Mouse (Mus musculus): Measurements from ENCODE around the gene Hoxa7. TPM values are rescaled to one million over a fixed set of nuclear protein-coding genes. Genes with fewer than 3 reads are reported as not detected.

Gene Hoxa7
- total RNA-seq, 2 experiments from 2014 or later = not detected

DNA sequence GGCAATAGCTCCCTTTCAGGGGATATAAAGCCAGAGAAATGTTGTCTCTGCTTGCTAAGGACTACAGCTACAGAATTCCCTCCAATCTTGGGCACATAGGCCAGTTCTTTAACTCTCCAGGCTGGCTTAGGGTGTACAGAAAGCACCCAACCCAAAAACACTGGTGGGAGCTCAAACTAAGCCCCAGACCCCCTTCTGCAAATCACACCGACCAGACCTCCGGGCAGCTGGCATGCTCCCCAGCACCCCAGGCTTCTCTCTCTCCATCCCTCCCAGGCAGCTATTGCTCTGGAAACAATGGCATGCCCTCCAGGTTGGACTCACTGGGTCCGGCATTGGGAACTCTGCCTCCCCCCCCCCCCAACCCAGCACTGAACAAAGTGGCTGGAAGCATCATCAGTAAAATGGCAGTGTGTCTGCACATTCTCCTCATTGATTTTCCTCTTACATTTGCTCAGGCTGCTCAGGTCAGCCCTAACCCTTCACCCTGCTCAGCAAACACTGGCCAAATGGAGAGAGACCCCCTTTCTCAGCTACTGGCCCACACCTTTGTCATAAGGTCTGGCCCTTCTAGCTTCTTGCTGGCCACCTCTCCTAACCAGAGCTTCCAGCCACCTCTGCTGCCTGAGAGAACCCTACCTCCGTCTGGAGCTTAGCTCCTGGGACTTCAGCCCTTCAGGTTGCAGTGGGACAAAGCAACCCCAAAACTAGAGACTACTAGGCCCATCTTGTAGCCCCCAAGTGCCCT lies 42.6 kb downstream of the Hoxa7 start:
- DNase-seq (ENCODE audit: extremely low spot score in 1 of 2, low spot score in 1 of 2) = no peak

DNA sequence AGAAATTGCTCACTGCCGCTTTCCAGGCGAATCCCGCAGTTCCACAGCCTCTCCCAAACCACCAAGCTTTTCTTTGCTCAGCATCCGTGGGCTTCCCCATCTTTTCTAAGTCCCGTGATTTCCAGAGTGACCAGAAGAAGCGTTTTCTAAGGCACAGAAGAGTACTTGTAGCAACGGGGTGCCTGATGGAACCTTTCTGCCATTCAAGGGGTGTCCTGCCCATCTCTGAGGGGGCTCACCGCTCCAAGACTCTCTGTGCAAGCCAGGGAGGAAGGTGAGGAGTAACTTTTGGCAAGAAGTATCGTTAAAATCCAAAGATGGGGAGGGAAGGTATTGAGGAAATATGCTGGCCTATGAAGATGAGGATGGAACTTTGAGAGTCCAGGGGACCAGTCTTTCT lies 43.8 kb downstream of the Hoxa7 start:
- no peak for DNase-seq (ENCODE audit: extremely low spot score in 1 of 2, low spot score in 1 of 2)

DNA sequence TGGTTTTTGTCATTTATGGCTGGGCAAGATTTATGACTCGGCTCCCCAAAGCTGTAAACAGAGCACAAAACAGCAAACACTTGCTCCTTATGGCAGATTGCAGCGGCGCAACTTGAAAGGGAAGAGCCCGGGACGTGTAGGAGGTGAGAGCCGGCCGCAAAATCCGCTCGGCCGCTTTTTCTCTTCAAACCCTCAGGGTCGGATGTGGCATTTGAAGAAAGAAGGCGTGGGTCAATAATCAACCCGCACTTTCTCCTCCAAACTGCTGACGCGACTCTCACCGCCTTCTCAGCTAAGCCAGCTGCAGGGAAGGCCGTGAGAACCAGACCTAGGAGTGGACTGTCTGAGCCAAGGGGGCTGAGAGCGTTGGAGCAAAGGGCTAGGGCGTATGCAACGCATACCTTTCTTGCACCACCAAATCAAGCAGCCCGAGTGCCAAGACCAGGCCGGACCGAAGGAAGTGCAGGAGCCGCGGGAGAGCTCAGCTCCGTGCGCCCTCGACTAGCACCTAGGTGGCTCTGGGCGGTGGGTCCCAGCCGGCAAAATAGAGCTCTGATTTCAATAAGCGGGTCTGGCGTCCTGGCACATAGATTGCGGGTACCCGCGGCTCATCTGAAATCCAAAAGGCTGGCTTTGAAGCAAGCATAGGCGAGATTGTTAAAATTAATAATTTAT lies 44.5 kb downstream of the Hoxa7 start, which contains the start of gene 5730596B20Rik:
Gene 5730596B20Rik (plus strand): TSS at position 438 of the 675 bp plus-strand sequence.
- no peak for DNase-seq (ENCODE audit: extremely low spot score in 1 of 2, low spot score in 1 of 2)

DNA sequence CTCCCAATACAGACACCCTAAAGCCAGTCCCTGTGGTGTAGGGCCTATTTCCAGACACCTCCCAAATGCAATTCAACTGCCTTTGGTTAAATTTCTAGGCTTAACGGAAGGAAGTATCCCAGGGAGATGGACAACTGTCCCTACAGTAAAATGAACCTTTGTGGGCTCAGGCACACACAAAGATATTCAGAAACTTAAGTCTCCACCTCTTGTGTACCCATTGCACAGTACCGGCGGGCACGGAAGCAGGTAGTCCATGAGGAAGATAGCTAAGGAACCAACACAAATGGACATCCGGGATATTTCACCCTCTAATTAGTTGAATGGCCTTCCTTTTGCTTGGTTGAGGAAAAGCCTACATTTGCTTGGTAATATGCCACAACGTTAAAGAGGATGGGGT lies 45.3 kb downstream of the Hoxa7 start:
- DNase-seq (ENCODE audit: extremely low spot score in 1 of 2, low spot score in 1 of 2) = no peak

DNA sequence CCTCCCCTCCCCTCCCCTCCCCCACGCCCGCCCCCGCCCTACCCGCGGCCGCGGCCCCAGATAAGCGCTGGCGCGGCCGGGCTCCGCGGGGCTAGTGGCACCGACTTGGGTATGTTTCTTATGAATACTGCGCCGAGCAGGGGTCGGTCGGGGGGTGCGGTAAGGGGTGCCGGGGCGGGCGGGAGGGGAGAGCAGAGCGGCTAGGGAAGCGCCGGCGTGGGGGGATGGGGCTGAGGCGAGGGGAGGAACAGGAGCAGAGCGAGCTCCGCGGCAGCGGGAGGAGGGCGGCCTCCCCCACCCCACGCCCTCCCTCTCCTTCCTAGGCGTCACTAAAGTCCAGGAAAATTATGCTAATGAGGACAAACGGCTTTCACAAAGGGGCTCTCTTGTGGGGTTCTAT lies 45.8 kb downstream of the Hoxa7 start:
- no peak for DNase-seq (ENCODE audit: extremely low spot score in 1 of 2, low spot score in 1 of 2)

DNA sequence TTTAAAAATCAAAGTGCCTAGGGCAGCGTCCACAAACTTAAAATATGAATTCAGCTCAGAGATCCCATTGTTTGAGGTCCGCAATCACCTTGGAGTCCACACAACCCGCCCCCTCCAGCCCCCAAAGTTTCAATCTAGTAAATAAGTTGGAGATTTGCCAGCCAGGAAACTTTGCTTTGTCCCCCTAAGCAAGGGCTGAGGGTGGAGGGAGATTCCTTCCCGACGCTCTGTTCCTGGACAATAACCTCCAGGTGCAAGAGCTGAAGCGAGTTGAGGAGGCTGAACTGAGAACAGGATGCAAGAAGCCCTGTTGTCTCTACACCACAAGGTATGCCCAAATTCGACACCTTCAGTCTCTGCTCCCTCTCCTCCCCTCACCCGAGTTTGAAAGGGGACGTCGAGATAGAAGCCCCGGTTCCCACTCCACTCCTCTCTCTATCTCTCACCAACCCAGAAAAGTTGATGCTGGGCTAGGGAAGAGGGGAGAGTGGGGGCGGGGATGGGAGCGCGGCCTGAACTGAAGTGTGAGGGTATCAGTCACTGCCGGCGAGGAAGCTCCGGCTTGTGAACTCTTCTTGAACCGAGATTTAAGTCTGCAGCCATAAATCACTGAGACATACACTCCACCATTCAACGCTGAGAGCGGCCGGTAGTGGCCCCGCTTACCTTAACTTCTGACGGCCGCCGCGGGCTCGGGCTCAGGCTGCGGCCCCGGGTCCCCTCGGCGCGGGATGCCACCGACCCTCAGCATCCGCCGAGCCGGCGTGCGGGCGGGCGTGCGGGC lies 46.5 kb downstream of the Hoxa7 start:
- DNase-seq (ENCODE audit: extremely low spot score in 1 of 2, low spot score in 1 of 2) = no peak

DNA sequence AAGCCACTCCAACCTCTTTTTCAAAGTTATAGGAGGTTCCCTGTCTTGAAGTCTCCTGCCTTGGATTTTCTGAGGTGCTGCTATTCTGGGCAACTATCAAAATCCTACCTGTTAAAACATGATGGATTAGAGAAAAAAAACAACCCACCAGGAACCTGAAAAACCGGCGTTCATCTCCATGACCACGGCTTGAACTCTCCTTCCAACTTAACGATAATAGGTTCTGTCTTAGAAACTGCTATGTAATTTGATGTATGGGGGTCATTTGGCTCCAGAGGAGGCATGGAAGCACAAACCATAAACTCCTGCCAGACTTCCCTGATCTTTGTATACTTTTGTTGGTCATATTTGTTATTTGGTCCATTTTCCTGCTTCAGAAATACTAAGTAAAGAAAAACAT lies 48.0 kb downstream of the Hoxa7 start:
- DNase-seq (ENCODE audit: extremely low spot score in 1 of 2, low spot score in 1 of 2) = no peak

DNA sequence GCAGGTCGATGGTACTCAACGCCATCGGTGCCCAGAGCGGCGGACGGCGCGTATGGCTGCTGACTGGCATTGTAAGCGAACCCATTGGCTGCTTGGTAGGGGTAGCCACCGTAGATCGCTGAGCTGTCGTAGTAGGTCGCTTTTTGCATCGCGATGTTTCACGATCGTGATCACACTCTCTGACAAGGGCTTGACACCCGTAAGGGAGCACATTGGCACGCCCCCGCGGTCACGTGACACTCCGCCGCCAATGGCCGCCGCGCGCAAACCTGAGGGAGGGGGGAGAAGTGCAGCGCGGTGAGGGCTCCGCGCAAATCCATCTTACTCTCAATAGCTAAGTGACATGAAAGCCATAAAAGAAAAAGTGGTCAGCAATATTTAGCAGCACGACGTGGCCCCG lies 49.2 kb downstream of the Hoxa7 start:
- no peak for DNase-seq (ENCODE audit: extremely low spot score in 1 of 2, low spot score in 1 of 2)

DNA sequence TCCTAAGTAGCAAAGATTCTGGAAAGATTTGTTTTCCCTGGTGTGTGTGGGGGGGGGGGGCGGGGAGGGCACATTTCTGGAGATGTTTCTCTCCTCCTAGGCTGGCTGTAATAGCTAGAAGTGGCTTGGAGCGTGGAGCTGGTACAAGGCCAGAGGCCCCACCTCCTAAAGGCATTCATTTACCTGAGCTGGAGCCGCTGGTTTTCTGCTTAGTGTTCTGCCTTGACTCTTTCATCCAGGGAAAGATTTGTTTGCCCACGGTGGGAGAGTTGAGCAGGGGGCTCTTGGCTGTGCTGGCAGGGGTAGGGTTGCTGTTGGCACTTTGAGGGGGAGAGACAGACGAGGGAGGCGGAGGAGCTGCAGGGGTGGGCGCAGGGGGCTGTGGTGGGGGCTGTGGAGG lies 49.7 kb downstream of the Hoxa7 start:
- no peak for DNase-seq (ENCODE audit: extremely low spot score in 1 of 2, low spot score in 1 of 2)

DNA sequence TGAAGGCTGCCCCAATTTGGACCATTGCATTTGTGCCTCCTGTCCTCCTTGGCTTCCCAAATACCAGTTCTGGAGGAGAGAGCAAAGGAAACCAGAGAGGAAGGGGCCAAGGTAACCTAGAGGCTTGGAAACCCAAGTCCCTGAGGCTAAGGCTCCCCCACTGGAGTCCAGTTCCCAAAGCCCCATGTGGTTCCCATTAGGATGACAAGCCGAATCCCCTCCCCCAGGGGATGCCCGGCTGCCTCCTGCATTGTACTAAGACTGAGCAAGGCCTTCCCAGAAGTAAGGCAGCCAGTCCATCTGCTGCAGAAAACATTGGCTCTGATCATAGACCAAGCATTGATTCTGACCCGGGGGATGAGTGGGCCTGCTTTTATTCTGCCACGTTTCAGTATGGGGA lies 50.3 kb downstream of the Hoxa7 start:
- DNase-seq (ENCODE audit: extremely low spot score in 1 of 2, low spot score in 1 of 2) = no peak

DNA sequence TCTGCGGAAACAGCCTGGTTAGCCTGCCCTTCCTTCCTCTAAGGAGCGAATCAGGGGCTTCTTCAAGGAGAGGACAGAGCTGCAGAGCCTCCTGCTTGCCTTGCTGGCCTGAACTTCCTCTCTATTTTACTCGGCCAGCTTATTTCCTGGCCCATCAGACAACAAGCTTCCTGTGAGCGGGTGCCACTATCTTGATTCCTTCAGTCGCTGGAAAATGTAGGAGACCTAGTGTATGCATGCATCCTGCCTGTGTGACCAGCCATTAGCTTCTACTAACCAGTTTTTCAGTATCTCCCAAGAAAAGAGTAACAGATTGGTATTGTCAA lies 50.8 kb downstream of the Hoxa7 start:
- no peak for DNase-seq (ENCODE audit: extremely low spot score in 1 of 2, low spot score in 1 of 2)

DNA sequence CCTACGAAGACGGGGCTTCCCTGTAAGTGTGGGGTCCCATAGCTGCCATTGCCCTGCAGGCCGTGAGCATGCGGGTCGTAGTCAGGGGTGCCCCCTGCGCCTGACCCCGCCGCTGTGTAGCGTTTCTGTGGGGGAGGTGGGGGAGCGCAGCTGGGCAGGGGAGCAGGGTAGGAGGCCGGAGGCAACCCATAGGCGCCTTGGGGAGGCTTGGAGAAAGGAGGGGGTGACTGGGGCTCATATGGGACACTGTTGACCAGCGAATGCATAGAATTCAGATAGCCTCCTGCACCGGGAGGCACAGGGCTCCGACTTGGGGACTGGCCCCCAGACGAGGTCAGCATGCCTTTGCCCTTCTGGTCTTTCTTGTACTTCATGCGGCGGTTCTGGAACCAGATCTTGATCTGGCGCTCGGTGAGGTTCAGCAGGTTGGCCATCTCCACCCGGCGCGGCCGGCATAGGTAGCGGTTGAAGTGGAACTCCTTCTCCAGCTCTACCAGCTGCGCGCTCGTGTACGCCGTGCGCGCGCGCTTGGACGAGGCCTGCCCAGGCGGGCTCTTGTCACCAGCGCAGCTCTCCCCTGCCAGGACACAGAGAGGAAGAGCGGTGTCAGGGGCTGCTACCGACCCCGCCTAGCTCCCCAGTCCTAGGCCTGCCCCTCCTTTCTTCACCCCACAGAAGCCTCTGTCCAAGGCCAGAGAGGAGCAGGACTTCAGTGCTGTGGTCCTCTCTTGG lies 51.3 kb downstream of the Hoxa7 start:
- no peak for DNase-seq (ENCODE audit: extremely low spot score in 1 of 2, low spot score in 1 of 2)

DNA sequence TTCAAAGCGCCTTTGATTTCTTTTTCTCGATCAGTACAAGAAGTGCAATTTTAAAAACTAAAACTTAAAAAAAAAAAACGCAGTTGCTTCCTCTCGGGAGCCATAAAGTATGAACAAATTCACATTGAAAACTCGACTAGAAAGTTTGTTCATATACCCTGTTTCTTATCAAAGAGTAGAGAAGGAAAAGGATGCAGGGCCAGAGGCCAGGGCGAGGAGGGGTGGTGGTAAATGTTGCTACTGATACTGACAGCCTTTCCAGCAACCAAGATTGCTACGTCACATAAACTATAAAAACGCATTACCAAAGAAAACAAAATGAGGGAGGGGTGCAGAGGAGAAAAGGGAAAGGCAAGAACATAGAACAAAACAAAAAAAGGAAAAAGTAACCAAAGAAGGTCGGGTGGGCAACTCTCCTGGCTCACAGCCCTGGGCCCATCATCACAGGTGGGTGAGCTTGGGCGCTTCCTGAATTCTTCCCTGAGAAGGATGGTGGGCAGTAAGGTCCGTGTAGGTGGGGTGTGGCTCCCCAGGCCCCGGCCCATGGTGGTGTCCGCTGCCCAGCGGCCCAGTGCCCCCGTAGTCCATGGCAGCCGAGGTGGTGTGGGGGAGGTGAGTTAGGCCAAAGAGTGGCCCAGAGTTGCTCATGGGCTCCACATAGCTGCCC lies 52.0 kb downstream of the Hoxa7 start:
- no peak for DNase-seq (ENCODE audit: extremely low spot score in 1 of 2, low spot score in 1 of 2)

DNA sequence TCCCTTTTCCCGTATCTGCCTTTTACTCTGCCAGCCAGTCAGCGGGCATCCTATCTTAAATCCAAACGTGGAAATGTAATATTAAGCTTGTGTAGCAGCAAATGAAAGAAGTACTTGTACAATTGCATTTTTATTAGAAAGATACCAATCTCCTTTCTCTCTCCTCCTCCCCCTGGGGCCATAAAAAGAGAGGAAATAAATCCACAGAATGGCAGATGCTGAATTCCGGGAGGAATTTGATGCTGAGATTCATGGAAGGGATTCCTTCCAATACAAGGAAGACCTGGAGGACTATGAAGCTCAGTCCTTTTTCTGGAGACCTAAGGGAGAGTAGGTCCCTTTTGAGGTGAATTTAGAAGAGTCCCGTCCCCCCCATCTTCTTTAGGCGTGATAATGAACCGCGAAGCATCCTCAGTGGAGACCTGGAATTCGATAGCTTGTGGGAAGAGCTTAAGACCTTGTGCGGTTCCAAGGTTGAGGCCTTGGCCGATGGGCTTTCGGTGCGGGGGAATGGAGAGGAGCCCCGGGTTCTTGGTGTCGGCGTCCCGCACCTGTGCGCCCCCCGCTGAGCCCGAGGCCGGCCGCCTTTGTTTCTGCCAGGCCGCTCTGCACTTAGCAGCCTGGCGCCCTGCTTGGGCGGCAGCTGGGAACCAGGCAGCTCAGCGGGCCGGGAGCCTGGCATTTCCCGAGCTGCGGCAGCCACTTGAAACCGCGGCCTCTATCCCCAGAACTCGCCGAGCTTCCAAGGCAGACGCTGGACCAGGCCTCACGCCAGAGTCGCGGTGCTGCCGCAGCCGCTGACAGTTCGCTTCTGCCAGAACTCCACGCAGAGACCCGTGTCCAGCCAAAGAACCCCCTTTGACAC lies 53.2 kb downstream of the Hoxa7 start:
- DNase-seq (ENCODE audit: extremely low spot score in 1 of 2, low spot score in 1 of 2) = no peak

DNA sequence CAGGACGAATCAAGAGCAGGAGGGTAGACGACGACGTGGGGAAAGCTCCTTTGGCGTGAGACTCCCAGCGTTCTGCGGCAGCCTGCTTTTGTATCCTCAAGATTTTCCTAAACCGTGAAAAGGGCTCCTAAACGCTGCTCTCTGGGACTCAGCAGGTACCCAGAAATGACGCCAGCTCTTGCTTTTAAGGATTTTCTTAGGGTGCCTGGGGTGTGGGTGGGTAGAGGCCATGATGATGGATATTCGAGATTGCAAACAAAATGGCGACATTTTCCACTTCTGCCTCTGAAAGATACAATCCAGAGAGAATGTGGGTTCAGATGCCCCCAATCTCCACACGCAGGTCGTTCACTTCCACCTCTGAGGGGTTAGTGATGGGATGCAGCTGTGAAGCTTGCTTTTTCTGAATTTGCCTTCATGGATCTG lies 53.9 kb downstream of the Hoxa7 start:
- no peak for DNase-seq (ENCODE audit: extremely low spot score in 1 of 2, low spot score in 1 of 2)

DNA sequence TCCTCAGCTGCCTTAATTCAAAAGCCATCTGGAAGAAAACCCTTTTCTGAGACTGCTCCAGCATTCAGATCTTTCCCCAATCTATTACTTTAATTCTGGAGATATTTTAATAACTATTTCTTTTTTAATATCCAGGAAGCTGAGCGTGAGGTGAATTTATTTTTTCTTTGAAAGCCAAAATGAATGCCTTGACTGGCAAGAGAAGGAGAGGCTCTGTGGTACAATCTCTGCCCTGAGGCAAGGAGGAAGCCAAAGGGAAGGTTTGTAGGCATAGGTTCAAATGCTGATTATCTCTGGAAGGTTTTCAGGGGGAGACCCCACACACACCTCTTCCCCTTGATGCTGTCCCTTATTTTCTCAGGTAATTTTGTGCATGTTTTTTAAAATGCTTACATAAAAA lies 54.5 kb downstream of the Hoxa7 start:
- DNase-seq (ENCODE audit: extremely low spot score in 1 of 2, low spot score in 1 of 2) = no peak

DNA sequence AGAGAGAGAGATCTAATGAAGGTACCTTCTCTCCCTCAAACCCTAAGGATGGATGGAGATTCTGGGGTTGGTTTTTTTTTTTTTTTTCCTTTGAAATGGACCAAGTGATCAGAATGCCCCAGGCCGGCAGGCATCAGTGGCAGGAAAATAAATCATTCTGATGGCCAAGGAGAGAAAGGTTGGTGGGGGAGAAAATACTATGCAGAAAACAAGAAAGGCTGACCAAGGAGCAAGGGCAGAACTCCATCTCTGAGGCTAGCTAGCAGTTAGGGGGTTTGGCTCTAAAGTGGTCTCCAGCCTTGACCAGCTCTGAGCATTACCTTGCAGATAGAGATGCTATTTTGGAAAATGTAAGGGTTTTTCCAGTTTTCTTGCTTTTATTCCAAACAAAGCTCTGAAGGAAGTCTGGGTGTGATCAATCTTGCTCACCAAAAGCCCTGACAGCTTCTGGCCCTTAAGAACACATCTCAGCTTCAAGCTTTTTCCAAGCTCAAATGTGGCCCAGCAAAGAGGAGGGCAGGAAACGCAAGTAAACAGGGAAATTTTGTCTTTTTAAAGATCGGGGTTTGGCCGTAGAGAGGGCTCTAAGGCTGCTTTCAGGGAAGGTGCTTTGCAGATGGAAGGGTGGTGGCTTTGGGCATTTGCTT lies 55.1 kb downstream of the Hoxa7 start:
- no peak for DNase-seq (ENCODE audit: extremely low spot score in 1 of 2, low spot score in 1 of 2)

DNA sequence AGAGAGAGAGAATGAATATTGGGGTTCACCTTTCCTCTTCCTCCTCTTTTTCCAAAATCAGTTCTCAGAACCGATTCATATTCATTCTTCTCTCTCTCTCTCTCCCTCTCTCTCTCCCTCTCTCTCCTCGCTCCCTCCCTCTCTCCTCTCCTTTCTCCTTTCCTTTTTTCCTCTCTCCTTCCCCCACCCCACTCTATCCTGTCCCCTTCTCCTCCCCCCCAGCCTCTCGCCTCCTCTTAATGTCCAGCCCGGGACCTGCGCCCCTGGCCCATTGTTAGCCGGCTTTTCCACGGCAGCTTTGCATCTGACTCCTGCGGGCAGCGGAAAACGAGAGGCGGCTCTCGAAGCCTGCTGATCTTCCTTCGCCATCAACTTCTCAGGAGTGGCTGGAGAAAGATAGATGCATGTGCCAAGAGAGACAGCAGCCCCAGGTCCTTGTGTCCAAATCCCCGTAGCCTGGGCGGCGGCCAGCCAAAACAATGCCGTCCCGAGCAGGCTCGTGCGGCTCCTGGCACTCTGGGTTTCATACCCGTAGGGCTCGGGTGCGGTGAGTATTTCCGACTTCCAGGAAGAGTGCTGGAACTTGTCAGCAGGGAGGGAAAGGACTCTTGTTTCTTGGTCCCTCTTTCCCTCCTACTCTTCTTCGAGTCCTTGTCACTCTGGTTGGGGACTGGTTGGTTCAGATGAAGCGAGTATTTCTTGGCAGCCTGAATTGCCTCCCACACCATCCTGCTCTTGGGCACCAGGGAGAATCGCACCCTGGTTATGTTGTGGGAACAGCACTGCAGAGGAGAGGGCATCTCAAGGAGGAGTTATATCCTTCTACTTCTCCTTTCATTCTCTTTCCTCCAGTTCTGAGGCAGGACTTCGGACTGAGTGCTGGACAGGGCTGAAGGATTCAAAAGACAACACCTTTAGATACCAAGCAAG lies 55.9 kb downstream of the Hoxa7 start:
- DNase-seq (ENCODE audit: extremely low spot score in 1 of 2, low spot score in 1 of 2) = no peak

All from layer of hippocampus, postnatal 25 days (tissue).